Mouse (Mus musculus) spleen, postnatal 4 days (tissue): ENCODE results near the gene Dmxl2.

Source experiments
- DNase-seq, 2 experiments: peaks; one replicate each; pipeline ENCODE4 v3.0.0; 2022; ENCODE audit warnings: low spot score in 2 of 2

Dmxl2 gene

GRCm38 (mm10) chr9:54499791-54500190, 1.6 kb downstream of the Dmxl2 start:
- no peak for DNase-seq

- no peak for DNase-seq
Observed at GRCm38 (mm10) chr9:54499291-54499690, 2.1 kb downstream of the Dmxl2 start.

- no peak for DNase-seq
Observed at GRCm38 (mm10) chr9:54490431-54490830, 11.0 kb downstream of the Dmxl2 start.

- DNase-seq = no peak
Observed at GRCm38 (mm10) chr9:54489599-54489998, 11.8 kb downstream of the Dmxl2 start.

- DNase-seq = no peak
Observed at GRCm38 (mm10) chr9:54484927-54485326, 16.5 kb downstream of the Dmxl2 start.

GRCm38 (mm10) chr9:54483215-54483614, 18.2 kb downstream of the Dmxl2 start:
- DNase-seq = no peak

GRCm38 (mm10) chr9:54482763-54483162, 18.7 kb downstream of the Dmxl2 start:
- DNase-seq = no peak

- no peak for DNase-seq
Observed at GRCm38 (mm10) chr9:54479054-54479453, 22.4 kb downstream of the Dmxl2 start.

GRCm38 (mm10) chr9:54478117-54478516, 23.3 kb downstream of the Dmxl2 start:
- DNase-seq = no peak

GRCm38 (mm10) chr9:54474546-54474945, 26.9 kb downstream of the Dmxl2 start:
- no peak for DNase-seq

GRCm38 (mm10) chr9:54474031-54474430, 27.4 kb downstream of the Dmxl2 start:
- DNase-seq = no peak

- DNase-seq = no peak
Observed at GRCm38 (mm10) chr9:54472784-54473183, 28.6 kb downstream of the Dmxl2 start.

- no peak for DNase-seq
Observed at GRCm38 (mm10) chr9:54469339-54469738, 32.1 kb downstream of the Dmxl2 start.

- no peak for DNase-seq
Observed at GRCm38 (mm10) chr9:54467433-54467933, 33.9 kb downstream of the Dmxl2 start.

- no peak for DNase-seq
Observed at GRCm38 (mm10) chr9:54463483-54464054, 37.9 kb downstream of the Dmxl2 start.

- DNase-seq = no peak
Observed at GRCm38 (mm10) chr9:54439015-54439414, 62.4 kb downstream of the Dmxl2 start.

- DNase-seq = peak in 1 of 2 experiments; percentile 63
Observed at GRCm38 (mm10) chr9:54438246-54438645, 63.2 kb downstream of the Dmxl2 start.

GRCm38 (mm10) chr9:54416238-54416637, 85.2 kb downstream of the Dmxl2 start:
- DNase-seq = no peak

- DNase-seq = no peak
Observed at GRCm38 (mm10) chr9:54356756-54357155, 144.7 kb downstream of the Dmxl2 start.

GRCm38 (mm10) chr9:54342026-54342425, 159.4 kb downstream of the Dmxl2 start:
- DNase-seq = no peak

GRCm38 (mm10) chr9:54336532-54337144, 164.8 kb downstream of the Dmxl2 start:
- DNase-seq = no peak

GRCm38 (mm10) chr9:54335582-54335981, 165.8 kb downstream of the Dmxl2 start:
- no peak for DNase-seq

- no peak for DNase-seq
Observed at GRCm38 (mm10) chr9:54329201-54329600, 172.2 kb downstream of the Dmxl2 start.

GRCm38 (mm10) chr9:54323456-54323855, 178.0 kb downstream of the Dmxl2 start:
- DNase-seq = no peak
